Mouse (Mus musculus): ENCODE measurements around the gene Hdc. TPM values are rescaled to one million over a fixed set of nuclear protein-coding genes. Genes with fewer than 3 reads are reported as not detected.
"Not testable (repeated sequence)": the region's sequence is repeated elsewhere in the genome, so short reads cannot be mapped to it uniquely, and the experiment has no call there.

Gene Hdc
- polyA plus RNA-seq, 1 experiment from 2014 or later, result 1.0 TPM

DNA sequence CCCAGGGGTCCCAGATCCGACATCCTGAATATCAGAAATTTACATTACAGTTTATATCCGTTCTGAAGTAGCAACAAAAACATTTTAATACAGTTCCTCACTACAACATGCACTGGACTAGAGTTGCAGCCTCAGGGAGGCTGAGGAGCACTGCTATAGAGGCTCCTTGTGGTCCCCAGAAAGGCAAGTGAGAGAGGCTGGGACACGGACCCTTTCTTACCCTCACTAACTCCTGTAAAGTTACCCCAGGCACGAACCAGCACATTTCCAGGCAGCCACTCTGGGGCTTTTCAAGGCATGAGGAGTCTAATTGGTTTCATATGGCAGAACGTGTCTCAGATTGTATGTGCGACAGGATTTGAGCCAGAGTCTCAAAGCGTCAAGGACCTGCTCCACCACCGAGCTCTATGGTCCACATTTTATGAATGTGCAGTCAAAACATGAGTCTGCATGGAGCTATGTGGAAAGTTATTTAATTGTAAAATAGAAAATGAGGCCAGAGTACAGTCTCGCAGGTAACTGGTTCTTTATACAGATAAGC lies 9.4 kb upstream of the Hdc start:
- H3K4me2 ChIP-seq, result no peak overlapping the region
- H3K9ac ChIP-seq (replicated peaks), result no peak overlapping the region
- H3K27me3 ChIP-seq, result no peaks in the 10 kb centered on the region
- H3K27ac ChIP-seq, result peak overlapping the region; percentile 66
- ATAC-seq (ENCODE audit: insufficient number of reproducible peaks, insufficient read depth, low FRiP score, low TSS enrichment, low read depth), result peak; percentile 68; the same call in 1 of the 2 replicates
- WGBS, result 29% methylated on average over 9 of the region's 9 CpGs
- no peak overlapping the region for H3K4me3 ChIP-seq (replicated peaks)
- peaks cover 40% of the 10 kb centered on the region for H3K36me3 ChIP-seq
- peaks cover 27% of the 10 kb centered on the region for H3K4me1 ChIP-seq (replicated peaks)
- 0 out of 2 replicates have a peak, but pooled peaks cover 3% of the 10 kb centered on the region for H3K9me3 ChIP-seq

DNA sequence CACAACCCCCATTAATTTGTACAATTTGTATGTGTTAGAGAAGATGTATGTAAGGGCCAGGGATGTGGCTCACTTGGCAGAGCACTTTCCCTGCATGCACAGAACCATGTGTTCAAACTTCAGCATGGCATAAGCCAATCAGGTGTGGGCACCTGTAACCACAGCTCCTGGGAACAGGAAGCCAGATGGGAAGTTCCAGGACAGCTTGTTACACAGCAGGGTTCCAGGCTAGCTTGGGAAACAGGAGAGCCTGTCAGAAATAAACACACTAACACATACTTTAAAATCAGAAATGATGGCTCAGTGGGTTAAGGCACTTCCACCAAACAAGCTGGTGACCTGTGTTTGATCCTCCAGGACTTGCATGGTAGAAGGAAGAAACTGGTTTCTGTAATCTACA lies 4.0 kb upstream of the Hdc start:
- Histone ChIP-seq H3K4me1 (replicated peaks) (peaks cover 14% of the 10 kb centered on the region), H3K9ac (replicated peaks) (no peak overlapping the region), H3K4me2 (no peak overlapping the region), H3K27ac (no peak overlapping the region), H3K27me3 (no peaks in the 10 kb centered on the region), H3K4me3 (replicated peaks) (no peak overlapping the region), H3K9me3 (peaks cover 3% of the 10 kb centered on the region; the same call in 1 of the 2 replicates), H3K36me3 (peaks cover 6% of the 10 kb centered on the region; the same call in 1 of the 2 replicates)
- ATAC-seq (ENCODE audit: insufficient number of reproducible peaks, insufficient read depth, low FRiP score, low TSS enrichment, low read depth), result no peak

DNA sequence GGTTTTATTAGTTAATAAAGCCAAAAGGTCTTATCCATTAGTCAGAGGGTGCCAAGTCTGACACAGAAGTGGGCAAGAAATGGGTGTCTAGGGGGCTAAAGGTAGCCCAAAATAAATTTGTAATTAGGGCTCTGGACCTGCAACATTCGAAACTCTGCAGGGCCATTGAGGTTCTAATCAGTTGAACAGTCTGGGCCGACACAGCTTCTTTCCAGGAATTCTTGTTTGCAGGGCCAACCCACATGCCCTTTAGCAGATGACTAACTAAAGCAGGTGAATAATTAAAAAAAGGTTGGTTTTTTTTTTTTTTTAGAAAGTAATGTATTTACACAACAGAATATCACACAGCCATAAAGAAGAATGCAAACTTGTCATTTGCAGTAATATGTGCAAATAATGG lies 3.4 kb upstream of the Hdc start:
- peaks cover 6% of the 10 kb centered on the region; the same call in 1 of the 2 replicates for H3K36me3 ChIP-seq
- no peak overlapping the region for H3K4me3 ChIP-seq (replicated peaks)
- no peaks in the 10 kb centered on the region for H3K27me3 ChIP-seq
- no peak overlapping the region for H3K4me2 ChIP-seq
- WGBS, result 71% methylated on average over 2 of the region's 2 CpGs
- H3K9ac ChIP-seq (replicated peaks), result no peak overlapping the region
- no peak overlapping the region for H3K27ac ChIP-seq
- H3K4me1 ChIP-seq (replicated peaks), result peaks cover 7% of the 10 kb centered on the region
- H3K9me3 ChIP-seq, result peaks cover 3% of the 10 kb centered on the region; the same call in 1 of the 2 replicates
- ATAC-seq (ENCODE audit: insufficient number of reproducible peaks, insufficient read depth, low FRiP score, low TSS enrichment, low read depth), result no peak

DNA sequence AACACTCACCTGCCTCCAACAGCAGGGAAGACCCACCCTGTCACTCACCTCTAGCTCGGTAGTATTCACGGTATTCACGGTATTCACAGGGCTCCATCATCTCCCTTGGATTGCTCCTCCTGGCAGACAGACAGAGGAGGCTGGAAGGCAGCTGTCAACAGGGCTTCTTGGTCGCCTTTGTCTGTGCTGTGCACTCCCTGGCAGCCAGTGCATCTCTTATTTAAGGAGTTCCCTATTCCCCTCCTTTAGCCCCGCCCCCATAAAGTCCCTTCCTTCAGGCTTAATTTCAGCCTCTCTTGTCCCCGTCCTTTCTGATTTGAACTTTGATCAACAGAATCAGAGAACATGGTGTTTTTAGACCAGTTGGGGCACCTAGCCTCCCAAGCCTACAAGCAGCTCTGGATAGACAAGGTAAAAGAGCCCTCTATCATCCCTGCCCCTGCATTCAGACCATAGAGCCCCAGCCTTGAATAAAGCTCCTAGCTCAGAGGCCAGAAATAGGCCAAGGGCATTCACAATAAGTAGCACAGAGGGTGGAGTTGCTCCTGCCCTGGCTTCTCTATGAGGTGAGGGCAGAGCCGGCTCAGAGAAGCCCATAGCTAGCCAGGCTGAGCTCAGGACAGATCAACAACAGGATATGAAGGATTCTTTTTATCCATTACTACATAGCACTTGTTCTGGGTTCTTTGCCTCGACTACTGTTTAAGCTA lies 474 bp downstream of the Hdc start:
- H3K9ac ChIP-seq (replicated peaks), result no peak overlapping the region
- H3K4me1 ChIP-seq (replicated peaks), result 0 out of 2 replicates have a peak, but pooled peaks cover 1% of the 10 kb centered on the region
- no peaks in the 10 kb centered on the region; the same call in 1 of the 2 replicates for H3K9me3 ChIP-seq
- no peak for ATAC-seq (ENCODE audit: insufficient number of reproducible peaks, insufficient read depth, low FRiP score, low TSS enrichment, low read depth)
- H3K27ac ChIP-seq, result no peak overlapping the region
- H3K4me3 ChIP-seq (replicated peaks), result no peak overlapping the region
- no peak overlapping the region for H3K4me2 ChIP-seq
- 37% methylated on average over 8 of the region's 8 CpGs for WGBS
- no peaks in the 10 kb centered on the region for H3K27me3 ChIP-seq
- H3K36me3 ChIP-seq, result no peaks in the 10 kb centered on the region

DNA sequence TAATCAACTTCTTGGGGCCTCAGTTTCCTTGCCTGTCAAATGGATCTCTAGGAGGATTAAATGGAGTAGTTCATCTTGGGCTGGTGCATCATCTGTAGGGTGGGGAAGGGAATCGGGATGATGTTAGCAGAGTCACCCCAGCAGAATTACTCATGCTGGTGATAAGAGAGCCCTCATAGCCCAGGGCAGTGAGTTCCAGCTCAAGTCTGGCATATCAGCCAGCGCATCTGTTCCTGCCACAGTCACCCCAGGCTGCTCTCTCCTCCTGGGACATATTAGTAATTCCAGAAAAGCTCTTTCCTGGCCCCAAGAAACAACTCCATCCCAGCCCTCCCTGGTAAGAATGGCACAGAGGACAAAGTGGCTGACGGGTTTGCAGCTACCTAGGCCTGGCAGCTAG lies 3.7 kb downstream of the Hdc start:
- H3K9ac ChIP-seq (replicated peaks), result no peak overlapping the region
- no peaks in the 10 kb centered on the region; the same call in 1 of the 2 replicates for H3K9me3 ChIP-seq
- ATAC-seq (ENCODE audit: insufficient number of reproducible peaks, insufficient read depth, low FRiP score, low TSS enrichment, low read depth), result no peak
- H3K36me3 ChIP-seq, result no peaks in the 10 kb centered on the region
- H3K4me1 ChIP-seq (replicated peaks), result no peaks in the 10 kb centered on the region
- H3K27me3 ChIP-seq, result no peaks in the 10 kb centered on the region
- 82% methylated on average over 3 of the region's 3 CpGs for WGBS
- H3K4me3 ChIP-seq (replicated peaks), result no peak overlapping the region
- no peak overlapping the region for H3K4me2 ChIP-seq
- no peak overlapping the region for H3K27ac ChIP-seq

DNA sequence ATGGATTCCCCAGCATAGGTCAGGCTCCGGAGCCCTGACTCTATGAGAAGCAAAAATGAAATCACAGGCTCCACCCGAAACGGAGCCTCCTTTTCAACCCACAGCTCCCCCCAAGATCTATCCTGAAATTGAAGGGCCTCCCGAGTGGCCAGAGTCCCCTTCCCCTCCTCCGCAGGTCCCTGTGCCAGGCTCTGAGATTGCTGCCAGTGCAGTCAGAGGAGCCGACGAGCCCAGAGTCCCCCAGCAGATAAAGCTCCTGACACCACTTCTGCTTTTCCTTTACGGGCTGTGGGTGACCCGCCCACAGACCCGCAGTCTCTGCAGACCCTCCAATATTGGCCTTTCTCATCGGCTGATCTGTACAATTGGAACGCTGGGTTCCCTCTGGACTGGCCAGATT lies 9.5 kb downstream of the Hdc start:
- not testable (repeated sequence) for H3K36me3 ChIP-seq; H3K4me2 ChIP-seq; H3K4me3 ChIP-seq (replicated peaks); H3K9ac ChIP-seq (replicated peaks); H3K27ac ChIP-seq; ATAC-seq (ENCODE audit: insufficient number of reproducible peaks, insufficient read depth, low FRiP score, low TSS enrichment, low read depth); H3K9me3 ChIP-seq; H3K27me3 ChIP-seq; H3K4me1 ChIP-seq (replicated peaks)
- 72% methylated on average over 12 of the region's 12 CpGs for WGBS

DNA sequence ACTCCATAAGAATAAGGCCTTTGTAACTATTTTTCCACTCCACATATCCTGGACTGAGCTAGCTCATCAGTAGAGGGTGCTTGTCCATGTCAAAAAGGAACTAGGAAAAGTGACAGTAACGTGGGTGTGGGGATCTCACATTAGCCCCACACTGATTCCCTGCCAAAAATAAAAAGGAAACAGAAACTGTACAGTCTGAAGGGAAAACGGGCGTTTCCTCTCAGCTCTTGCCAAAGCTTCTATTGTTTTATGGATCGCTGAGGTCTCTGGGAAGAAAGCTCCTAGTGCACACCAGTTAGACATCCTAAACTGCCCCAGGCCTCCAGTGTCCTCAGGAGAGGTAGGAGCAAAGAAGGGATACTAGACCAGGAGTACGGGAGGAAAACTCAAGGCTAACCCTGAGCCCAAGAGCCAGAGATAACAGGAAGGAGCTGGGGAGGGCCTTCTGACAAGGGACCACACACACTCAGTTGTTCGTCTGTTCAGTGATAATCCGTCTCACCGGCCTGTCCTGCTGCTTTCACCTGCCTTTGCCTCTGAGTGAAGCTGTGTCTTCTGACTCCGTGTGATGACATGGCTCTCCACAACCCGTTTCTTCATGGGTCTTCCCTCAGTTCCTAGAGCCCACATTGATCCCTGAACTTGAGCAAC lies 11.4 kb downstream of the Hdc start:
- H3K9me3 ChIP-seq, result no peaks in the 10 kb centered on the region
- no peak overlapping the region for H3K27ac ChIP-seq
- no peaks in the 10 kb centered on the region for H3K27me3 ChIP-seq
- no peak for ATAC-seq (ENCODE audit: insufficient number of reproducible peaks, insufficient read depth, low FRiP score, low TSS enrichment, low read depth)
- no peaks in the 10 kb centered on the region for H3K4me1 ChIP-seq (replicated peaks)
- 82% methylated on average over 10 of the region's 10 CpGs for WGBS
- H3K4me2 ChIP-seq, result no peak overlapping the region
- H3K4me3 ChIP-seq (replicated peaks), result no peak overlapping the region
- H3K36me3 ChIP-seq, result no peaks in the 10 kb centered on the region
- no peak overlapping the region for H3K9ac ChIP-seq (replicated peaks)

DNA sequence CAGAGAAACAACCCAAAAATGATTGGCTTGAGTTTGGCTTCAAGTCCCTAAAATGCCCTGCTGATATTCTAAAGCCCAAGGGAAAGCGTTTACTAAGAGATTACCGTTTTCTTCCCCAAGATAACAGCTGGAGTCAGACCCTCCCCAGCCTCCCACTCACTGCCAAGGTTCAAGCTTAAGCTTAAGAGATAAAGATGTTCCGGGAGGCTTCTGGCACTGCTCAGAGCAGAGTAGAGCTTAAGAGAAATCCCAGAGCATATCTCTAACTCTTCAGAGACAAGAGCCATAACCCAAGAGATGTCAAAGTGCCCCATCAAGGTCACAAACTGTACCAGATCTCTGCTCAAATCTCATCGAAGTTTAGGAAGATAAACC lies 12.4 kb downstream of the Hdc start:
- Histone ChIP-seq H3K4me3 (replicated peaks) (no peak overlapping the region), H3K27ac (no peak overlapping the region), H3K36me3 (no peaks in the 10 kb centered on the region), H3K4me1 (replicated peaks) (no peaks in the 10 kb centered on the region), H3K4me2 (no peak overlapping the region), H3K27me3 (no peaks in the 10 kb centered on the region), H3K9ac (replicated peaks) (no peak overlapping the region), H3K9me3 (no peaks in the 10 kb centered on the region)
- WGBS, result 81% methylated on average over 4 of the region's 4 CpGs
- ATAC-seq (ENCODE audit: insufficient number of reproducible peaks, insufficient read depth, low FRiP score, low TSS enrichment, low read depth), result no peak

DNA sequence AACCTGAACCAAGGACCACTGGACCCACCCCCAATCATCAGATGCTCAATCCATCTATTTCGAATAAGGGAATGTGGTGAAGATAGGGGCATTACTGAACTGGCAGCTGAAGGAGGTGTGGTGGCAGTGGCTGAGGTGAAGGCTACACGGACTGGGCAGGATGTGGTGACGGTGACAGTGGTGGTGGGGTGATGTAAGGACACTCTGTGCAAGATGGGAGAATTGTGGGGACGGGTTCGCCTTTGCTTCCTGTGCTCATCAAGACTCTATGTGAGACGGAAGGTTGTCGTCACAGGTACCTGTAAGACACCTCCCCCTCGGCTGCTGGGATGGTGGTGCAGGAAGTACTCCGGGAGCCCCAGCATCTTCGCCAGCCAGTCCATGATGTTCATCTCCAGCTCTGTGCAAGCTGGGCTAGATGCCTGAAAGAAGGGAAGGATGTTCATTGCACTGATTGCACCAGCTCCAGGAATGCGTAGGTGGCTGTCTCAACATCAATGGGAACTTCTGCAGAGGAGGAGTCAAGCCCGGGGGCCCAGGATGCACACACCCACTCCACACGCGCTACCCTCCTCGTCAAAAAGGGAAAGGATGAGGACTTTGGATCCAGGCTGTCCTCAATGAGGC lies 12.9 kb downstream of the Hdc start:
- Histone ChIP-seq H3K9me3 (no peaks in the 10 kb centered on the region), H3K27ac (no peak overlapping the region), H3K9ac (replicated peaks) (no peak overlapping the region), H3K4me3 (replicated peaks) (no peak overlapping the region), H3K36me3 (no peaks in the 10 kb centered on the region), H3K4me2 (no peak overlapping the region), H3K4me1 (replicated peaks) (no peaks in the 10 kb centered on the region), H3K27me3 (no peaks in the 10 kb centered on the region)
- 87% methylated on average over 15 of the region's 15 CpGs for WGBS
- ATAC-seq (ENCODE audit: insufficient number of reproducible peaks, insufficient read depth, low FRiP score, low TSS enrichment, low read depth), result no peak

DNA sequence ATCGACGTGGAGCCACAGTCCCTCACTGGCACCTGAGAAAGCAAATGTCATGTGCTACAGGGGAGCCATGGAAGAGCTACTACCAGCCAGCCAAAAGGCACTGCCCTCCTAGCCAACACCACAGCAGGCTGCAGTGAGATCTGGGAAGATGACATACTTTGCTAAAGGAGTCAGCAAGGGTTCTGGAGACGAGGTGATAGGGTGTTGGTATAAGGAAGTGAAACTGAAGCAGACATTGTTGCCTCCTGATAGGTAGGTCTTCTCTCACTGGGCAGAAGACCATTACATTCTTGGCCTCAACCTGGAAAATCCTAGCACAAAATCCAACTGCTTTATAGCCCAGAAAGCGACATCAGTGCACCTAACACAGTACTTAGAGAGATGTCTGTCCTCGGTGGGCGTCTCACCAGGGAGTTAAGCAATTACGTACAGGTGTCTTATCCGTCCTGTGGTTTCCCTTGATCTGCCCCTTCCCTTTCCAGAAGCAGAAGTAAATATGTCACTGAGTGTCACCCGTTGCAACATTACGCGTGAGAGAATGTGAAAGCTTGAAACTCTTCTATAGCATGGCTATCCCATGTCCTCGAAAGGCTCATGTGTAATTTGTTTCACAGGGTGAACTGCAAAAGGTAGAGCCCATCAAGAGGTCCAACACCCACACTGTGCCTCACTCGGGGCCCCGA lies 17.0 kb downstream of the Hdc start:
- no peak overlapping the region for H3K27ac ChIP-seq
- H3K9me3 ChIP-seq, result no peaks in the 10 kb centered on the region
- H3K36me3 ChIP-seq, result no peaks in the 10 kb centered on the region
- H3K27me3 ChIP-seq, result no peaks in the 10 kb centered on the region
- peaks cover 6% of the 10 kb centered on the region for H3K4me1 ChIP-seq (replicated peaks)
- H3K9ac ChIP-seq (replicated peaks), result no peak overlapping the region
- H3K4me2 ChIP-seq, result no peak overlapping the region
- ATAC-seq (ENCODE audit: insufficient number of reproducible peaks, insufficient read depth, low FRiP score, low TSS enrichment, low read depth), result no peak
- H3K4me3 ChIP-seq (replicated peaks), result no peak overlapping the region
- WGBS, result 85% methylated on average over 14 of the region's 14 CpGs

DNA sequence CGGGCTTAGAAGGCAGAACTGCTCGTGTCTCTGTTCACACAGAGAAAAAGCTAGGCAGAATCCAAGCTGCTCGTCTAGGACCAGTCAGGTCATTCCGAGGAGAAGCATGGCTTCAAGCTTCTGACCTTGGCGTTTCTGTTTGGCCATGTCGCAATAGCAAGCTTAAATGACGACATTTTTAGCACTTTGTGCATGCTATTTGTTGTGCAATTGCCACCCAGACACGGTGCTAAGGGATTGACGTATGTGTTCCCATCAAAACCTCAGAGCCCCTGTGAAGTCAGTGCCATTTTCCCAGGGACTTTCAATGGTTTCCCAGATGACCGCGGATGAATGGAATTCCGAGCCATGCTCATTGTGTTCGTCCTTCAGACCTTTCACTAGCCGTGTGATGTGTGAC lies 18.6 kb downstream of the Hdc start:
- H3K27me3 ChIP-seq, result no peaks in the 10 kb centered on the region
- no peak overlapping the region for H3K27ac ChIP-seq
- H3K9me3 ChIP-seq, result no peaks in the 10 kb centered on the region
- no peak overlapping the region for H3K4me2 ChIP-seq
- no peak overlapping the region for H3K4me3 ChIP-seq (replicated peaks)
- H3K4me1 ChIP-seq (replicated peaks), result peaks cover 6% of the 10 kb centered on the region
- no peak for ATAC-seq (ENCODE audit: insufficient number of reproducible peaks, insufficient read depth, low FRiP score, low TSS enrichment, low read depth)
- H3K36me3 ChIP-seq, result no peaks in the 10 kb centered on the region
- no peak overlapping the region for H3K9ac ChIP-seq (replicated peaks)
- 88% methylated on average over 14 of the region's 14 CpGs for WGBS
